Mouse (Mus musculus) kidney, postnatal 0 days (tissue): ENCODE measurements around the gene Man2a1. TPM values are rescaled to one million over a fixed set of nuclear protein-coding genes. Genes with fewer than 3 reads are reported as not detected.

Experiments used
- ATAC-seq: fragments of 200-750 bp; cut with Nextera tagmentation; replicated peaks from 2 replicates; pipeline ENCODE4 v1.8.0; 2017; ENCODE audit warnings: low read depth, moderate number of reproducible peaks, moderate TSS enrichment, moderate library complexity; ENCODE audit not compliant: low FRiP score
- DNase-seq: peaks from one replicate; pipeline ENCODE4 v3.0.0-alpha.2; 2016; ENCODE audit warnings: low spot score
- H3K27ac ChIP-seq: fragments of 300-500 bp; sonication (generic); 2 replicates; pipeline ENCODE4 v1.5.1; 2014; ENCODE audit warnings: mild to moderate bottlenecking
- H3K27me3 ChIP-seq: fragments of 300-500 bp; sonication (generic); 2 replicates; pipeline ENCODE4 v1.6.1; 2014; ENCODE audit warnings: low read length, mixed read lengths; ENCODE audit not compliant: insufficient read depth
- H3K36me3 ChIP-seq: fragments of 300-500 bp; sonication (generic); 2 replicates; pipeline ENCODE4 v1.6.1; 2014; ENCODE audit warnings: low read length, mixed read lengths; ENCODE audit not compliant: insufficient read depth
- H3K4me1 ChIP-seq: fragments of 300-500 bp; sonication (generic); replicated peaks from 2 replicates; pipeline ENCODE4 v1.6.1; 2014; ENCODE audit warnings: antibody characterized with exemption, low read length, mixed read lengths; ENCODE audit not compliant: insufficient read depth
- H3K4me2 ChIP-seq: fragments of 300-500 bp; sonication (generic); 2 replicates; pipeline ENCODE4 v1.6.1; 2014; ENCODE audit warnings: mild to moderate bottlenecking, low read length, moderate library complexity, mixed read lengths
- H3K4me3 ChIP-seq: fragments of 300-500 bp; sonication (generic); replicated peaks from 2 replicates; pipeline ENCODE4 v1.5.1; 2014; ENCODE audit warnings: low read depth, low read length
- H3K9ac ChIP-seq: fragments of 300-500 bp; sonication (generic); 2 replicates; pipeline ENCODE4 v1.6.1; 2014; ENCODE audit warnings: low read depth, low read length
- H3K9me3 ChIP-seq: fragments of 300-500 bp; sonication (generic); replicated peaks from 2 replicates; pipeline ENCODE4 v1.6.1; 2016; ENCODE audit warnings: low read length, inconsistent platforms, mixed read lengths
- CTCF ChIP-seq: IDR thresholded peaks from 2 replicates; pipeline ENCODE4 v1.5.1; 2016; ENCODE audit warnings: antibody characterized with exemption, low read depth, mild to moderate bottlenecking, moderate library complexity
- WGBS: fragments of 180-500 bp; shearing (Covaris S2); extraction: QIAGEN DNeasy Blood & Tissue Kit; methylation state at CpG from one replicate; pipeline ENCODE4 v1.1.7; 2014; 5-methylcytosine and 5-hydroxymethylcytosine counted together
- polyA plus RNA-seq: library from polyadenylated mRNA; unstranded; fragments of >200 nt; fragmentation: Nextera tagmentation; extraction: Ambion mirVana; gene quantifications from 2 replicates; pipeline ENCODE4 v1.2.1, GENCODE M21; 2015

The Man2a1 gene
- polyA plus RNA-seq, 1 experiment from 2014 or later: 9.9 TPM

GRCm38 (mm10) chr17:64581962-64582361 is 18.6 kb upstream of the Man2a1 start:
- no peak for DNase-seq

GRCm38 (mm10) chr17:64590483-64590882 is 10.1 kb upstream of the Man2a1 start:
- WGBS: 44% methylated on average over 4 of the region's 4 CpGs

More at GRCm38 (mm10) chr17:64581962-64582361, 18.6 kb upstream of the Man2a1 start:
- H3K4me1 ChIP-seq: no peaks in the 10 kb centered on the region
- no peak for TF ChIP-seq CTCF
- WGBS: 82% methylated on average over 3 of the region's 3 CpGs
- H3K9ac ChIP-seq: no peak overlapping the region
- no peak for ATAC-seq
- H3K36me3 ChIP-seq: no peaks in the 10 kb centered on the region
- H3K27me3 ChIP-seq: no peaks in the 10 kb centered on the region
- no peak overlapping the region for H3K4me3 ChIP-seq
- H3K4me2 ChIP-seq: no peak overlapping the region
- H3K27ac ChIP-seq: no peak overlapping the region
- H3K9me3 ChIP-seq: no peaks in the 10 kb centered on the region

GRCm38 (mm10) chr17:64591366-64591765 is 9.2 kb upstream of the Man2a1 start:
- no peaks in the 10 kb centered on the region for H3K36me3 ChIP-seq
- no peak overlapping the region for H3K4me2 ChIP-seq
- no peak overlapping the region for H3K27ac ChIP-seq
- DNase-seq (no peak), ATAC-seq (no peak)
- TF ChIP-seq CTCF: no peak
- no peaks in the 10 kb centered on the region for H3K4me1 ChIP-seq
- H3K27me3 ChIP-seq: no peaks in the 10 kb centered on the region
- WGBS: 87% methylated on average over 10 of the region's 10 CpGs
- H3K4me3 ChIP-seq: no peak overlapping the region
- no peaks in the 10 kb centered on the region for H3K9me3 ChIP-seq
- no peak overlapping the region for H3K9ac ChIP-seq

More at GRCm38 (mm10) chr17:64590483-64590882, 10.1 kb upstream of the Man2a1 start:
- no peak for TF ChIP-seq CTCF
- no peaks in the 10 kb centered on the region for H3K4me1 ChIP-seq
- ATAC-seq (no peak), DNase-seq (no peak)
- no peak overlapping the region for H3K4me2 ChIP-seq
- H3K27ac ChIP-seq: no peak overlapping the region
- no peaks in the 10 kb centered on the region for H3K36me3 ChIP-seq
- H3K27me3 ChIP-seq: no peaks in the 10 kb centered on the region
- no peak overlapping the region for H3K4me3 ChIP-seq
- no peak overlapping the region for H3K9ac ChIP-seq
- no peaks in the 10 kb centered on the region for H3K9me3 ChIP-seq

GRCm38 (mm10) chr17:64592355-64592754 is 8.2 kb upstream of the Man2a1 start:
- H3K4me1 ChIP-seq: no peaks in the 10 kb centered on the region
- TF ChIP-seq CTCF: no peak
- ATAC-seq (no peak), DNase-seq (no peak)
- no peak overlapping the region for H3K9ac ChIP-seq
- H3K9me3 ChIP-seq: no peaks in the 10 kb centered on the region
- H3K36me3 ChIP-seq: no peaks in the 10 kb centered on the region
- 81% methylated on average over 2 of the region's 2 CpGs for WGBS
- no peak overlapping the region for H3K4me2 ChIP-seq
- H3K4me3 ChIP-seq: no peak overlapping the region
- no peak overlapping the region for H3K27ac ChIP-seq
- no peaks in the 10 kb centered on the region for H3K27me3 ChIP-seq

- ATAC-seq (no peak), DNase-seq (no peak)
- Histone ChIP-seq H3K4me3 (no peak overlapping the region), H3K9ac (no peak overlapping the region), H3K27me3 (no peaks in the 10 kb centered on the region), H3K4me1 (no peaks in the 10 kb centered on the region), H3K4me2 (no peak overlapping the region), H3K27ac (no peak overlapping the region), H3K9me3 (no peaks in the 10 kb centered on the region), H3K36me3 (no peaks in the 10 kb centered on the region)
- no peak for TF ChIP-seq CTCF
- WGBS: 90% methylated on average over 3 of the region's 3 CpGs
These were observed 7.7 kb upstream of the Man2a1 start for GRCm38 (mm10) chr17:64592788-64593187.

- peak; percentile 6; the same call in 1 of the 2 replicates for TF ChIP-seq CTCF
- ATAC-seq: no peak
- Histone ChIP-seq H3K9me3 (no peaks in the 10 kb centered on the region), H3K4me2 (no peak overlapping the region), H3K27me3 (no peaks in the 10 kb centered on the region), H3K4me1 (no peaks in the 10 kb centered on the region; the same call in 1 of the 2 replicates), H3K9ac (no peak overlapping the region), H3K27ac (no peak overlapping the region), H3K4me3 (no peak overlapping the region), H3K36me3 (no peaks in the 10 kb centered on the region)
- no peak for DNase-seq
- WGBS: 90% methylated on average over 9 of the region's 9 CpGs
These were observed 2.8 kb upstream of the Man2a1 start for GRCm38 (mm10) chr17:64597770-64598169.

- DNase-seq: peak; percentile 90
- ATAC-seq: no peak
These were observed 620 bp upstream of the Man2a1 start for GRCm38 (mm10) chr17:64599916-64600315.

More at GRCm38 (mm10) chr17:64599916-64600315, 620 bp upstream of the Man2a1 start:
- H3K27me3 ChIP-seq: no peaks in the 10 kb centered on the region
- H3K27ac ChIP-seq: peak overlapping the region; percentile 96
- no peak overlapping the region for H3K9ac ChIP-seq
- peak overlapping the region; percentile 76 for H3K4me2 ChIP-seq
- peak overlapping the region; percentile 97 for H3K4me3 ChIP-seq
- peak; percentile 69 for TF ChIP-seq CTCF
- H3K9me3 ChIP-seq: no peaks in the 10 kb centered on the region
- peaks cover 13% of the 10 kb centered on the region for H3K4me1 ChIP-seq
- 29% methylated on average over 4 of the region's 4 CpGs for WGBS
- no peaks in the 10 kb centered on the region for H3K36me3 ChIP-seq
